Mouse (Mus musculus) gastrocnemius, adult 2 months (tissue): ENCODE data around the gene Bola1. TPM values are rescaled to one million over a fixed set of nuclear protein-coding genes. Genes with fewer than 3 reads are reported as not detected.

Experiments used
- DNase-seq: peaks from one replicate; pipeline ENCODE4 v3.0.0; 2022
- H3K27ac ChIP-seq: fragments of 200-600 bp; 2 replicates; pipeline ENCODE4 v1.8.1; 2022; ENCODE audit warnings: mild to moderate bottlenecking
- H3K4me3 ChIP-seq: fragments of 200-600 bp; 2 replicates; pipeline ENCODE4 v1.8.1; 2022; ENCODE audit warnings: mild to moderate bottlenecking, moderate library complexity
- CTCF ChIP-seq: fragments of 200-600 bp; IDR thresholded peaks from 2 replicates; pipeline ENCODE4 v1.8.1; 2022; ENCODE audit warnings: antibody characterized with exemption, mild to moderate bottlenecking, moderate library complexity
- intact Hi-C: fragments of 180-260 bp; cut with DNase I; formaldehyde crosslinking; loops from one replicate; pipeline ENCODE4 v1.15.1; 2025
- microRNA-seq: library from miRNA; unstranded; fragments of <30 nt; microRNA quantifications from one replicate; pipeline ENCODE4 v1.2.0, GENCODE M21; 2021
- total RNA-seq, 2 experiments: library from RNA; stranded (reverse); gene quantifications; 2 replicates each; pipeline ENCODE4 v1.2.3; 2021

Bola1 gene
- total RNA-seq, 2 experiments from 2014 or later, result 24.5 to 29.3 TPM

DNA sequence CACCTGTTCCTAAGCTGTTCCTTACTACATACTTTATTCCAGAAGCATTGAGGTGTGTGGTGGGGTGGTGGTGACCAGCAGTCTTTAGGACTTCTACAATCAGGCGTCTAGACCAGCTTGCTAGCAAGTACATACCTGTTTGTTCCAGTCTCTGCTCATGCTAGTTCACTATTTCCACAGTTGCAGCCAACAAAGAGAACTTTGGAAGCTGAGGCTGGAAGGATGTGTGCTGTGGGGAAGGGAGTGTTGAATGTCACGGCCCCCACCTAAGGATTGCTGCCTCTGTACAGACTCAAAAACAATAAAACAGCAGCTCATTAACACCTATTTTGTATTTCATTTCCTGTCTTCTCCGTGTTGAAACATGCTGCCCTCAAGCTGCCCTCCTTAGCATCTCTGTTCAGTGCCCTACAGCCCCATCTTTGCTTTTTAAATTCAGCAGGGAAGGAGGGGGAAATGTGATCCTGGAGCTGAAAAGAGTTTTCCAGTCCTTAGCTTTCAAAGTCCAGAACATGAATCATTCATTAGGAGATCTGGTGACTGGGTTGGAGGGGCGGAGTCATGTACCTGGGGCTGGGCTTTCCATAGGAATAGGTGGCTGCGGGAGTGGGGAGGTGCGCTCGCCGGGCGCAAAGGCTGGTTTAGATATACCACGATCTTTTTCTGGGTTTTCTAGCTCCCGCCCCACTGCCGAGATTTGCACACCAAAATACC lies 58.5 kb downstream of the Bola1 start:
- peak overlapping the region; percentile 88 for H3K27ac ChIP-seq
- H3K4me3 ChIP-seq, result peak overlapping the region; percentile 77
- TF ChIP-seq CTCF, result no peak
- DNase-seq, result peak; percentile 74
- intact Hi-C loops, result no loop called here

DNA sequence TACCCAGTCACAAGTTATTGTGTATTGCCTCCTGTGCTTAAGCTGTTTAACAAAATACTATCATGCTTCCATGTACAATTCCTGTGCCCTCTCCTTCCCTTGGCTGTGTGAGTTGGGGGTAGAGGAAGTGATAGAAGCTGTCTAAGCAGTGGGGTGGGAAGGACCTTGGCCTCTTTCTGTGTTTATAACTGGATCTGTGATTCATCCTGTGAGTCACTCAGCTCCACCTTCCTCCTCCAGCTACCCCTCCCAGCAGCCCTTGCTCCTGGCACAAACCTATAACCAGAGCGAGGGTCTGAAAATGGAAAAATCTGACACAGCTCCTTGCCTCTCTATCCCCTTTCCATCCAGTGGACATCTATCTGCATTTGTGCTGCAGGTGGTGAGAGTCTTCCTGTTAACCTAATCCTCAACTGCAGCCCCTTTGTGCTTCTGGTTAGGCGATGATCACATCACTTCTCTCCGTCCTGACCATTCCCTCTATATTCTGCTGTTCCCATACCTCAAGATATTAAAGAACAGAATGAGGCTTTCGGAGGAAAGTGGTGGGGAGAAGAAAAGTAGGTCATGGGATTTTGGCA lies 59.2 kb downstream of the Bola1 start:
- DNase-seq, result peak; percentile 75
- intact Hi-C loops, result no loop called here
- Histone ChIP-seq H3K4me3 (peak overlapping the region; percentile 77), H3K27ac (peak overlapping the region; percentile 88)
- no peak for TF ChIP-seq CTCF

DNA sequence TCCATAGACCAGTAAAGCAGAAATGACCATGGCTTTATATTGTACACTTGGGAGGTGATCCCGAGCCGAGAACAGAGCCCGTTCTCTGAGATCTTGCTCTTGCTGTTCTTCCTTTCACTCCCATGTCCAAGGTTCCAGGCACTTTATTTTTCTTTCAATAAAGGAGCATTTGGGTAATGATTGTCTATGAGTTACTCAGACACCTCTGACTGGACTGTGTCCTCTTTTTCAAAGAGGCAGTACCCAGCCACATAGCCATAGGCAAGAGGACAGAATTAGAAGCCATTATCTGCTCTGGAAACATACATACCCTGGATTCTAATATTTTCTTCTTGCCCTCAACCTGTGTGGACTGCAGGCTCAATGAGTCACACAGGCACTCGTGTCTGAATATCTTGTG lies 59.7 kb downstream of the Bola1 start:
- DNase-seq, result no peak
- no peak for TF ChIP-seq CTCF
- Histone ChIP-seq H3K27ac (peak overlapping the region; percentile 88), H3K4me3 (peak overlapping the region; percentile 77)
- intact Hi-C loops, result no loop called here

GRCm38 (mm10) chr3:96155501-96155900 lies 64.0 kb downstream of the Bola1 start:
- no peak overlapping the region for H3K4me3 ChIP-seq
- intact Hi-C loops, result no loop called here
- no peak overlapping the region for H3K27ac ChIP-seq
- DNase-seq, result no peak
- TF ChIP-seq CTCF, result no peak

DNA sequence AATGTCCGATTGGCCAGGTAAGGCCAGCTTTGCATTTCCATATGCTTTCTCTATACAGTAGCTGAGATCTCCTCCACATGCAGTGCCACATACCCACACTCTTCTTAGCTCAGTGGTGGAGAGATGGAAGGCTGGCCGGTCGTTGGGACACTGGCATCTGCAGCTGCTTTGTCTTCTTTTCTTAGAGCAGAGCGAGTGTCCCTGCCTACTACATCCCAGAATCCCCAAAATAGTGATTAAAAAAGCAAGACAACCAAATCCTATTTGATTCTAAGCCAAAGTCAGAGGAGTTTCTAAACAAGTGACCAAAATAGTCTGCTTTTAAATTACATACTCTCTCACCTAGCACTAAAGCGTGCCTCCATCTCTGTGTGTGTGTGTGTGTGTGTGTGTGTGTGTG lies 66.9 kb downstream of the Bola1 start:
- Histone ChIP-seq H3K27ac (no peak overlapping the region), H3K4me3 (no peak overlapping the region)
- TF ChIP-seq CTCF, result no peak
- no peak for DNase-seq
- intact Hi-C loops, result no loop called here

GRCm38 (mm10) chr3:96151836-96152235 lies 67.7 kb downstream of the Bola1 start:
- intact Hi-C loops, result no loop called here
- Histone ChIP-seq H3K27ac (no peak overlapping the region), H3K4me3 (no peak overlapping the region)
- no peak for DNase-seq
- TF ChIP-seq CTCF, result no peak

GRCm38 (mm10) chr3:96147950-96148349 lies 71.6 kb downstream of the Bola1 start:
- Histone ChIP-seq H3K4me3 (no peak overlapping the region), H3K27ac (peak overlapping the region; percentile 32)
- DNase-seq, result no peak
- intact Hi-C loops, result loop anchor here (2.0 to 5.0 kb wide), 4 partner anchors 57 to 181 kb away; no protein-coding TSS in a partner anchor
- peak; percentile 84 for TF ChIP-seq CTCF

Small RNA genes lying within 50 kb of the gene (microRNA-seq; reads per million reads assigned to microRNA genes)
- not detected for gene Gm44492
- not detected for gene Gm47311
- not detected for gene Gm47313

Other genes starting within 250 kb of the Bola1 start
- gene Plekho1, start 223.7 kb downstream of the Bola1 start, total RNA-seq, result 10 to 100 TPM; 14.2 to 19.3 TPM
- gene Vps45, start 161.2 kb downstream of the Bola1 start, total RNA-seq, result 10 to 100 TPM; 15.0 to 22.7 TPM
- 10 to 100 TPM; 54.6 to 58.3 TPM for gene Otud7b, start 115.2 kb downstream of the Bola1 start, total RNA-seq
- 1 to 10 TPM; 1.9 to 2.5 TPM for gene Mtmr11, start 57.7 kb downstream of the Bola1 start, total RNA-seq
- 10 to 100 TPM; 11.0 to 11.7 TPM for gene Sf3b4, start 47.4 kb downstream of the Bola1 start, total RNA-seq
- under 1 TPM; 0.25 to 0.26 TPM for gene Sv2a, start 38.6 kb downstream of the Bola1 start, total RNA-seq
- 1 to 10 TPM in 1 of 2 experiments, under 1 TPM in 1; 0.87 to 1.2 TPM for gene Hist2h2ab, start 156 bp upstream of the Bola1 start, total RNA-seq
- gene Hist2h2ac, start 1.2 kb upstream of the Bola1 start, total RNA-seq, result 10 to 100 TPM in 1 of 2 experiments, 1 to 10 TPM in 1; 8.4 to 10.2 TPM
- 1 to 10 TPM; 5.2 to 6.1 TPM for gene Hist2h2be, start 1.4 kb upstream of the Bola1 start, total RNA-seq
- gene Hist2h3c2, start 19.4 kb upstream of the Bola1 start, total RNA-seq, result 1 to 10 TPM; 5.4 to 5.6 TPM
- 100 to 1,000 TPM; 172 to 190 TPM for gene Hist2h2aa2, start 20.6 kb upstream of the Bola1 start, total RNA-seq
- 1 to 10 TPM in 1 of 2 experiments, not detected in 1; 2.7 TPM for gene Hist2h2aa1, start 25.8 kb upstream of the Bola1 start, total RNA-seq
- gene Hist2h3c1, start 27.0 kb upstream of the Bola1 start, total RNA-seq, result not detected
- gene Hist2h4, start 43.6 kb upstream of the Bola1 start, total RNA-seq, result 1 to 10 TPM; 5.7 to 6.6 TPM
- gene Hist2h3b, start 48.9 kb upstream of the Bola1 start, total RNA-seq, result 10 to 100 TPM in 1 of 2 experiments, 1 to 10 TPM in 1; 7.7 to 11.5 TPM
- 10 to 100 TPM; 18.6 to 24.8 TPM for gene Hist2h2bb, start 50.0 kb upstream of the Bola1 start, total RNA-seq
- under 1 TPM in 1 of 2 experiments, not detected in 1; 0.20 TPM for gene Fcgr1, start 74.3 kb upstream of the Bola1 start, total RNA-seq
- gene BC107364, start 232.6 kb upstream of the Bola1 start, total RNA-seq, result not detected